Mouse (Mus musculus): Measurements from ENCODE around the gene Gm11214.

- TF ChIP-seq POLR2A (IDR thresholded peaks at IDR 0.05; ENCODE audit: low read depth, low read length) (no peak), CTCF (IDR thresholded peaks at IDR 0.05; ENCODE audit: borderline replicate concordance, insufficient read depth, low read length) (no peak)
These were observed 33.7 kb upstream of the Gm11214 start for GRCm38 (mm10) chr4:63696921-63697320.

All from embryonic fibroblast, embryonic 13.5 days (primary cell).